Mouse (Mus musculus): ENCODE results near the gene Rnf10.

The Rnf10 gene

DNA sequence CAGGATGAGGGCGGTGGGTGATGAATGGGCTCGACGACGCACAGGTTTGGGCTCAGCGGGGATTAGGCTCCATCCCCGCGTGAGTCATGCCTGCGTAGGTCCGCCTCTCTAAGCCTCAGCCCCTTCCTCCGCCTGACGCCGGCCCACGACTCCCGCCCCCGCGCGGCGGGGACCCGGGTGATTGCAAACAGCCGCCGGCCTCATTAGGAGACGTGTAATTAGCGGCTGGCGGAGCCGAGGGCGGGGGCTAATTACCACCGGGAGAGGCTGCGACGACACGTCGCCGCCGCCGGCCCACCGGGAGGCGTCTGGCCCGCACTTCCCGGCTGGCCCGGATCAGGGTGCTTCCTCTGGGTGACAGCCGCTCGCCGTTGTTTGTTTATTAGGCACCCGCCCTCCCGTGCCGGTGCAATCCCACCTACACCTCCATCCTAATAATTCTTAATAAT is 37.4 kb downstream of the Rnf10 start:
- peak; percentile 74 for DNase-seq (ENCODE audit: low spot score)

DNA sequence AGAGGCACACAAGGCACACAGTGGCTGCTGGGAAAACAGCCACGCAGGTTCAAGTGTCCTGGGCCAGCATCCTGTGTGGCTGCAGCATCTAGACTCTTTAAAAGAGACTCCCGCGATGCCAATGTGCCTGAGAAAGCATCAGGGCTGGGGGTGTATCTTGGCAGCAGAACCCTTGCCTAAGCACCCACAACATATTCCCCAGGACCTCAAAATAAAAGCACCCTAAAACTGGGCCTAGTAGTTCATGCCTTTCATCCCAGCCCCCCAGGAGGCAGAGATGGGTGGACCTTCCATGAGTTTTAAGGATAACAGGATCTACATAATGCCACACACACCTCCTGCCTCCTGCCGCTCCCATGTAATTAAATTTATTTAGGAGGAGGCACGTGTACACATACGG is 38.2 kb downstream of the Rnf10 start:
- no peak for DNase-seq (ENCODE audit: low spot score)

DNA sequence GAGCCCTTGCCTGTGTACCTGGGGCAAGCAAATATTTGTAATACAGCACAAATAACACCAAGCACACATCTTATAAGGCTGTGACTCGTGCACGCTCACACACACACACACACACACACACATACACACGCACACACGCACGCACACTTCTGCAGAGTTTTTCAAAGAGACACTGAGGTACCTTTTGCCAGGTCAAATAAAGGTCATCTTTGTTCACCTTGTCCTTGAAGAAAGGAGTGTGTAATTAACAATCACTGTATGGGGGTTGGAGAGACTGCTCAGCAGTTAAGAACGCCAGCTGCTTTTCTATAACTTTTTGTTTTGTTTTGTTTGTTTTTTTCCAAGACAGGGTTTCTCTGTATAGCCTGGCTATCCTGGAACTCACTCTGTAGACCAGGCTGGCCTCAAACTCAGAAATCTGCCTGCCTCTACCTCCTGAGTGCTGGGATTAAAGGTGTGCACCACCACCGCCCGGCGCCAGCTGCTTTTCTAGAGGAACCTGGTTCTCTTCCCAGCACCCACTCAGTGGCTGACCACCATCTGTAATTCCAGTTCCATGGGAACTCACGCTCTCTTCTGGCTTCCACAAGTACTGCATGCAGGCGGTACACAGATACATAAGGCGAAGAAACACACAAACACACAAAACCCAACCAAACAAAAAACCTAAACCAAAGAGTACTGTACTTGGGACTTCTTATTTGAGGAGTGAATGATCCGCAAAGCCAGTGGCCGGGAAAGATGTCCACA is 39.5 kb downstream of the Rnf10 start:
- no peak for DNase-seq (ENCODE audit: low spot score)

DNA sequence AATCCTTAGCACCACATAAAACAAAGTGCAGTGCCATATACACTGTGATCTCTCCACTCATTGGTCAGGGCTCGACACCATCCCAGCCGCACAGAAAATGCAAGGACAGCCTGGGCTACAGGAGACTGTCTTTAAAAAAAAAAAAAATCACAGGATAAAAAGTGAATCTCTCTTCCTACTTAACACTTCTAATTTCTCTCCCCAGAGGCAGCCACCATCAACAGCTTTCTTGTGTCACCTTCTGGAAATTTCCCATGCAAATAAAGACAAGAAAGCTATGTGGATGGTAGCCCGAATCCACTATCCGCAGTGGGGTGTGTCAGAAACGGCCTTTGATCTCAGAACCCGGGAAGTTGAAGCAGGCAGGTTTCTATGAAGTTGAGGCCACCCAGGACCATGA is 40.2 kb downstream of the Rnf10 start:
- no peak for DNase-seq (ENCODE audit: low spot score)

DNA sequence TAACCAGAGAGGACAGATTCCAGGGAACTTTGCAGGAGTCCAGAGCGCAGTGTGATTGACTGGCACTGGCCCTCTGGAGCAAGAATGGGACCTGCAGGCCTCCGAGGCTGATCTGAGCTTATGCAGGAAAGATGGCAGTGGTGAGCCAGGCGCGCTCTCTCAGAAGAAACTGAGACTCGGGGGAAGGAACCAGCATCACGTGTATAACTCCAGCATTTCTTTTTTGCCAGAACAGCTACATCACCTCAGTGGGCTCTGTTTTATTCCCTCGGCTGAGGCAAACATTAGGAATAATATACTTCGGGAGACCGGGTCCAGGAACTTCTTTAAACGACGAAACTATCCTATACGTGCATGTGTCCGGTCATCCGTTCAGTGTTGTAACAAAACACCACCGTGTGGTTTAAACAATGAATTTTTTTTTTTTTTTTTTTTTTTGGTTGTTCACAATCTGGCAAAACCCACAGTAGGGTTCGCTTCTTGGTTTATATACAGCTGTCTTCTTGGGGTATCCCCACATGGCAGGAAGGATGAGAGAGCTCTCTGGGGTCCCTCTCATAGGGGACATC is 41.1 kb downstream of the Rnf10 start:
- DNase-seq (ENCODE audit: low spot score): peak; percentile 68

DNA sequence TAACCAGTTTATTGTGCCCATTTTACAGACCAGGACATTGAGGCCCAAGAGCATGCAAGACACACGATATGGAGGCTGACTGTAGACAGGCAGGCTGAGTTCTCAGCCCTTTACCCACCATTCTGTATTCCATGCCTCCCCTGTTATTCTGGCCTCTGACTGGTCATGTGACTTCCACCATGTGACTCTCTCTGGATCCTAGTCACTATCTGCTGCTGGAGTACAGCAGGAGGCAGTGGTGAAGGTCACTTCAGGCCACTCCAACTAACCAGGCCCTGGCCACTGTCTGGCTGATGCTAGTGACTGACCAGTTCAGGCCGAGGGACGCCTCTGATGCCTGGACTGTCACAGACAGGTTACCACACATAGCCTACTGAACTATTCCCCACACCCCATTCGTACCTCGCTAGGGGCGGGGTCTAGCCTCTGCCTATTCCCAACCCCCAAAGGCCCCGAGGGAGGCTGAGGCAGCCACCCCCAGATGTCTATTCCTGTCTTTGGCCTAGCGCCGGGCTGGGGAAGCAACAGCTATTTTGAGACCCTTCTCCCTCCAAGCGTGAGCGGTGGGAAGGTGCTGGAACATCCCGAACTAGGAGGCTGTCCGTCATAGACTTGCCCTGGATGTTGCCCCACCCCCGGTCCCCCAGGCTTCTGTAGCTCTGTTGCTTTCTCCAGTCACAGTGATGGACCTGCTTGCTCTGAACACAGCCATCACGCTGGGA is 41.7 kb downstream of the Rnf10 start:
- DNase-seq (ENCODE audit: low spot score): peak; percentile 55

DNA sequence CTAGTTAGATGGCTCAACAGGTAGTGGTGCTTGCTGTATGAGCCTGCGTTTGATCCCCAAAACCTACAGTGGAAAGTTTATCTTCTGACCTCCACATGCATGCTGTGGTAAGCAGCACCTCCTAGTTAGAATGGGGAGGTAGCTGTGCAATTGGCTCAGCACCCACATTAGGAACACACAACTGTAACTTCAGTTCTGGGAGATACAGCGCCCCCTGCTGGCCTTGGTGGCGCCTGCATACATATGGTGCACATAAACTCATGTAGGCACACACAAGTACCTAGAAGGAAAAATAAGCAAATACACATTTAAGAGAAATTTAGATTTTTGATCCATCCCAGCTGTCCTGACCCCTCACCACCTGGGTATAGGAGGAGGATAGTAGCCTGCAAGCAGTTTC is 50.2 kb downstream of the Rnf10 start:
- no peak for DNase-seq (ENCODE audit: low spot score)

DNA sequence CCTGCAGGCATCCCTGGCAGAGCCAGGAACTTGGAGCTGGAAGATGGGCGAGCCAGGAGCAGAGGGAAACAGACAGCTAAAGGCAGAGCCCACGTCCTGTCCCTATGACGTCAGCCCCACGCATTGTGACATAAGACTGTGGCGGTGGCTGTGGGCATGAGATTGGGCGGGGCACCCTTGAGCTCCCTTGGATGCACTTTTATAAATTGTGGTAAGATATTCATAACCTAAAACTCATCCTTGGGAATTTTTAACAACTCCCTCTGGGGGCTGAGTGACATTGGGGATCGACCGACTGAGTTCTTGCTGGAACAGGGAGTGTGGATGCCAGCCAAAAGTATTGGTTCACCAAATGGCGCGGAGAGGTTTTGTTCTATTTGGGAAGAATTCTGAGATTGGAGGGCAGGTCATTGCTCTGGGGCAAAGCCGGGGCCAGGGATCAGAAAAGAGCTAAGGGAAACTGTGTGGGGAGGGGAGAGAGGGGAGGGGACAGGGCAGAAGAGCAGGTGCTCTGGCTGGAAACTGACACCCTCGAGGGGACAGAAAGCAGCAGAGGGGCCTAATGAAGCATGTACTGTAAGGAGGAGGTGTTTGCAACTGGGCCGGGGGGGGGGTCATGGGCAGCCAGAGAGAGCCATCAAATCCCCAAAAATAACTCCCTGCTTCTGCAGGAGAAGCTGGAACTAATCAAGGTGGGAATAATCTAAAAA is 51.6 kb downstream of the Rnf10 start:
- DNase-seq (ENCODE audit: low spot score): no peak

DNA sequence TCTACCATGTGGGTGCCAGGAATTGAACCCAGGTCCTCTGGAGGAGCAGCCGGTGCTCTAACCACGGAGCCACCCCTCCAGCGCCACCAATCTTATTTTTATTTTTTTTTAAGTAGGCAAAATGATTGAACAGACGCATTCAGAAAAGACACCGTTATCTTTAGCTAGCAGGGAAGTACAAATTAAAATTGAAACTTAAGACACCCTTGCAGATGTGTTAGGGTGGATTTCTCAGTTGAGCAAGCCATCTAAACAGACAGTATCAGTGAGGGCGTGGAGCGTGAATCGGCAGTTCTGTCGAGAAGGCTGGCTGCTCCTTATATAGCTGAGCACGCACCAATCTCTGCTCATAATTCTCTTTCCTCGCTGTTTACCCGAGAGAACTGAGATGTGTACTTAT is 54.7 kb downstream of the Rnf10 start:
- no peak for DNase-seq (ENCODE audit: low spot score)

DNA sequence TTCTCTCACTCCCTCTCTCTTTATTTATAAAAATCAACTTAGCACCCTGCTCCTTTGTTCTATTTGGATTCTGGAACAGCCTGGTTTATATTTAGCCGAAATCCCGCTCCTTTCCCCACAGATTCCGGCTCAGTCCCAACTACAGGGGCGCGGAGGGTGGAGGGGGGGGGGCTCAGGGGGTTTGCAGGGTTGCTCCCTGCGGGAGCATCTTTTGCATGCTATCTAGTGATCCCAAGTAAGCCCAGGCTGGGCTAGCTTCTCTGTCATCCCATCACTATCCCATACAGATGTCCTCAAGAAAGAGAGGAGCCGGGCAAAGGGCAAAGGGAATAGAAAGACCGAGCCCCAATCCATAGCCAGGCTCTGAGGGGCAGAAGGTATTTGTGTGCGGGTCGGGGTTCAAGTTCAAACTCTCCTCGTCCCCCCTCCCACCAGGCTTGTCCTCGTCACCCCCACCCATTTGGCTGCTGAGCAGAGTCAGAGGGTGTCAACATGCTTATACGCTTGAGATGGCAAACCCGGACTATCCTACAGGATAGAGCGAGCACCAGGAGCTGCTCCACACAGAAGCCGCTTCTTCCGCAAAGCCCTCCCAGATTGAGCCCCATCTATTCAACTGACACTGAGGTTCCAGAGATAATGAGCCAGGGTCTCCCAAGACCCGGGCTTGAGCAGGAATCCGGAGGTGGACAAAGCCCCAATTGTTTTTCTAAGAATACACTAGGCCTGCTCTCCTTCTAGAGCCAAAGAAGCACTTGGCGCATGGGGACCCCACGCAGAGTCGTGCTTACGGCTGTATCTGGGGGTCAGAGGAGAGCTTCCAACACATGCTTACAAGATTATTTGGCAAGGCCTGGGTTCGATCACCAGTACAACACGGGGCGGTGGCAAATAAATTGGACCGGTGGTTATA is 57.2 kb downstream of the Rnf10 start:
- DNase-seq (ENCODE audit: low spot score): no peak

DNA sequence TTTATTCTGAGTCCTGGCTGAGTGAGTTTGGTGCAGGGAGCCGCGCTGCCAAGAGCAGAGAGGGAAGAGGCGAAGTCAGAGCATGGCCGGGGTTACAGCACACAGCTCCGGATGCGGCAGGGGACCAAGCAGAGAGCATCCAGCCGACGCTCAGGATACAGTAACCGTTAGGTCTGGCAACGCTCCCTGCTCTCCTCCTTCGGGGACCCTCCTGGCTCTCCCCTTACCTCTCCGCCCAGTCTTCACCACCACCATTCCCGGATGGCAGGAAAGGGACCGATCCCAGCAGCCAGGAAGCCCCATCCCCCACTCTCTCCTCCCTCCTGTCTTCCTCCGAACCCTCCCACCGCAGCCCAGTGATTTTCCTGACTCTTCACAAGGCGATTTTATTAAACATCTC is 57.8 kb downstream of the Rnf10 start:
- DNase-seq (ENCODE audit: low spot score): no peak

DNA sequence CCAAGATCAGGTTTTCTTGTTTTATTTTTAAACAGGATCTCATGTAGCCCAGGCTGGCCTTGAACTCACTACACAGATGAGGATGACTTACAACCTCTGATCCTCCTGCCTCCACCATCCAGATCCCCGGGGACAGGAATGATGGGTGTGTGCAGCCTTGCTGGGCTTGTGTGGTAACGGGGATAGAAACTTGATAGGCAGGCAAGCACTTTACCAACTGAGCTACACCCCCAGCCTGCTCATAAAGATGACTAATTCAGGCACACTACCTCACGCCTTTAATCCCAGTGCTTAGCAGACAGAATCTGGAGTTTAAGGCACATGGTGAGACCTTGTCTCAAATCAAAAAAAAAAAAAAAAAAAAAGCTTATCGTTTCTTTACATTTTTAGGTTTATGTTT is 59.8 kb downstream of the Rnf10 start:
- no peak for DNase-seq (ENCODE audit: low spot score)

DNA sequence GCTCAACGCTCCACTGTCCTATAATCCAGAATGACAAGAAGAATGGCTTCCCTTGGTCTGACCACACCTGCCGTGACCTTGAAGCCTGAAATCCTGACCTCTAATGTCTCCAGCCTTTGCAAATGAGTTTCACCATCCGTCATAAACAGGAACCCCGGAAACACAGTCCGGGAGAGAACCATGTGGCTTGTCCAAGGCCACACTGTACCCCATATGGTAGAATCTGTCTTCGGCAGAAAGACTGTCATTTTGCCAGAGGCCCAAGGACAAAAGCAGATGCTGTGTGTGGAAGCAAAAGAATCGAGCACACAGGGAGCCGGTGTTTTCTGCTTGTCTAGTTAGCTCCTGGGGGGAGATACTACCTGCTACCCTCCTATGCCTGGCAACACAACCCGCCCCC is 60.2 kb downstream of the Rnf10 start:
- no peak for DNase-seq (ENCODE audit: low spot score)

DNA sequence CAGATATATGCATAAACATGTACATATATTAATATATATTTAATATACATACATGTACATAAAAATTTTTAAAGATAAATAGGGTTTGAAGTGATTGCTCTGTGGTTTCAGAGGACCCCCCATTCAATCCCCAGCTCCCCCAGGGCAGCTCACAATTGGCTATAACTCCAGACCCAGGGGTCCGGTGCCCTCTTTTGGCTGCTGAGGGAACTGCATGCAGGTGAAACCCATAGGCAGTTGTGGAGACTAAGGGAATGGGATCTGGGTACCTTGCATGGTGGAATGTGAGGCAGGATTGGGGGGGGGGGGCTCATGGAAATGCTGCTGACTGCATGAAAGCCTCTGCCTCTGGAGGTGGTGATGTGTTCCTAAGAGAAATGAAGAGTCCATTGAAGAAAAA is 62.3 kb downstream of the Rnf10 start:
- DNase-seq (ENCODE audit: low spot score): peak; percentile 36

DNA sequence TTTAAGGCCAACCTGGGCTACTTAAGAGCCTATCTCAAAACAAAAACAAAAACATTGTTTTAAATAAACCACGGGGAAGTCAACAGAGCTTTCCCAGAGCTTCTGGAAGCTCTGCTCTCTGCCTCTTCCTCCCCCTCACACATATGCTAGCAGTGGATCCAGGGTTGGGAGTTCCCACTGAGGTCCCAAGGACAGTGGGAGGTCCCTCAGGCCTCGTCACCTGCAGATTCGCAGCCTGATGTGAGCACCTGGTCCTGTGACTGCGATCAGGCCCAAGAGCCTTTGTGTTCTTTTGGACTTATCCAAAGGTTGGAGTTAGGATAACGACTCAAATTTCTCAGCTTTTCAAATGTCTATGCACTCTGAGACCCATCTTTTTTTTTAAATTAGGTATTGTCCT is 64.1 kb downstream of the Rnf10 start:
- no peak for DNase-seq (ENCODE audit: low spot score)

DNA sequence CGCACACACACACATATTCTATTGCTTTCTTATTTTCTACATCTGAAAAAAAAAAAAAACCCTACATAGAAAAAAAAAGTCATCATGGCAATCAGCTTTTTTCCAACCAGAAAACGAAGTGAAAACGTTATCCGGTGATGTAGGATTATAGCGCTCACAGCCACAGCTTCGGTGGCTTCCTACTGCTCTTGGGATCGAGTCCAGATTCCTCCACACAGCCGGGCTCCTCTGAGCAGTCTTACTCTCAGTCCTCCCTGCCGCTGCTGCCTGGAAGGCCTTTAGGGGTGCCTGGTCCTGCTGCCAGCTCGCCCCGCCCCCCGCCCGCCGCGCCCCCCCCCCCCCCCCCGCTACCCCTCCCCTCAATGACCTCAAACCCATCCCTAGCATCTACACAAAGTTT is 64.8 kb downstream of the Rnf10 start:
- DNase-seq (ENCODE audit: low spot score): no peak

DNA sequence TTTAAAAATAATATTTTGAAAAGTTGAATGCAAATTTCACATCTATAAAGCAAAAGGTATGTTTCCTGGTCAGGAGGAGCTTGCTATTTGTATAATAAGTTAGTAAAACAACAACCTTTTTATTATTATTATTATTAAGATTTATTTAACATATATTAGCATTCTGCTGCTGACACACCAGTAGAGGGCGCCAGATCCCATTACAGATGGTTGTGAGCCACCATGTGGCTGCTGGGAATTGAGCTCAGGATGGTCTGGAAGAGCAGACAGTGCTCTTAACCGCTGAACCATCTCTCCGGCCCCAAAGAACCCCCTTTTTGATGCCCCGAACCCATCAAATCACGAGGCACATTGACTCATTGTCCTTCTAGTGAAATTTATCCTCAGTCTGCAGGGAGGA is 65.5 kb downstream of the Rnf10 start:
- DNase-seq (ENCODE audit: low spot score): no peak

DNA sequence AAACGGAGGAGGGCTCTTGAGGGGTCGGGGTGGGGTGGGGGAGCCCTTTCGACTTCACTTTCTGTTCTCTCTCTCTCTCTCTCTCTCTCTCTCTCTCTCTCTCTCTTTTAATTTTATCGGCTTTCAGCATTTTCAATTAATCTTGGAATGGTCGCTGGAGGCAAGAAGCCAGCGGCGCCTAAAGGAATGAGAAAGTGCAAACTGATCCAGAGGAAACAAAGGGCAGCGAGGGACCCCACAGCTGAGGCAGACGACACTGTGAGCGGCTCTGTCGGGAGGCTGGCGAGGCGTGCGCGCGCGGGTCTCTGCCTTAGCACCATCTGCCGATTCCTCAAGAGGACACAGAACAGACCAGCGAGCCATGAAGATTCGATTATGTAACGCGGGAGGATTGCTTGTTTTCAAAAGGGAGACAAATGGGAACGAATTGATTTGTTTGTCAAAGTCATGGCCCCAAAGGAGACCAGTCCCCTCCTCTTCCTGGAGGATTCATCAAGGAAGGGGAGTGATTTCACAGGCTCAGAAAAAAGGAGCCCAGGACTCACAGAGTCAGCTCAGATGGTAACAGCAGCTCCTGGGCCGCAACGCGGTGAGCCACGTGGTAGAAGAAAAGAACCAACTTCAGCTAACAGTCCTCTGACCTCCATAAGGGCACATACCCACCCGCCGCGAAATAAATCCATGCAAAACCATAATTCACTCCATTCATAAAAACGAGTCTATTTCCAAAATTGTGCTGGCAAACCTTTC is 68.0 kb downstream of the Rnf10 start:
- DNase-seq (ENCODE audit: low spot score): peak; percentile 86

DNA sequence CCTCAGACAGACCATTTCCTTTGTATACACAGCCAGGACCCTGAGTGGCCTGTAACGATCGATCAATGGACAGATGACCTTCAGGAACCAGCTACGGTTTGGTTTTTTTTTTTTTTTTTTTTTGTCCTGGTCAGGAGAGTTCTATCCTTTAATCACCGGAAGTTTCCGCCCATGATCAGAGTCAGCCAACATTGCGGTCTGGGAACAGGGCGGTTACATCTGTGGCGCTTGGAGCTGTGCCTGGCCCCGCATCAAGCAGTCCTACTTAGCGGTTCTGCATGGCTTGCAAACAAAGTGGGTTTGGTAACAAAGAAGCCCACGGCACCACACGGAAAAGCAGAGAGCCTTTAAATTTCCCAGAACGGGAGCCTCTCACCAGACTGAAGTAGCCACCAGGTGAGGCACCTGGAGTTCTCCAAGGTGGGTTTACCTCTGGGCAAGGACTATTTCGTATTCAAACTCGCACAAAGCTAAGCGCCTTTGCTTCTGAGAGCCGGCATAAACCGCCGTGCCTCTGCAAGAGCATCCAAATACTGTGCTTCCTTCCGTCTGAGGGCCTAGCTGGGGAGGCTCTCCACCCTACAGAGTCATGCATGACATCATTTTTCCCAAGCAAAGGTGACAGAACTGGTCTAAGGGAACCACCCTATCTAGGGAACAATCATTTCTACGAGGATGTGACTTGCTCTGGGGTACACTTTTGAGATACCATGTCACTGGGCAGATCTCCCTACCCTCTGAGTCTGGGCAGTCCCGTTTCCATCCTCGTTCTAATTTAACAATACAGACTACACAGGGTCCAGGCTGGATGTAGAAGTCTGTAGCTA is 68.8 kb downstream of the Rnf10 start:
- DNase-seq (ENCODE audit: low spot score): peak; percentile 87

DNA sequence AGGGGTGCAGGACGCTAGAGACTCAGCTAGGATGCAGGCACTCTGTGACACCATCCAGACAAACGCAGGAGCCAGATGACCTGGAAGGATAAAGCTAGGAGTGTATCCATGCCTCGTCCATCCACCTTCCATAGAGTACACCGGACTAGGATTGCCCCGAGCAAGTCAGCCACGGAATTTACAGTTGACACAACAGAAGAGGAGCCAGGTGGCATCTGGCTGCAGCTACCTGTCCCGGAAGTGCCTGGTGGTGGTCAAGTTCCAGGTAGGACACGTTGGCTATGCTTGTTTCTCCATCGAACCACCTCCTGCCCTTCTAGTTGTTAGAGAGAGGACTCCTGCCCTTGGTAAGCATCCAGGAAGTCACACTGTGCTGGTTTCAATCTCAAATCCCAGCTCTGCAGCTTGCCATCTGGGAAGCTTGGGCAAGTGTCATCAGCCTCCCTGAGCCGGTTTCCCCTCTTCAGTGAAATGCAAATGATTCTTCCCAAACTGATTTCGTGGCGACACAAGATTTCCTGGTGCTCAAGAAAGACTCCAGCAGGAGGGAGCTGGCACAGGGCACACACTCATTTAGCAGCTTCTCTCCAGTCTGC is 78.0 kb downstream of the Rnf10 start:
- DNase-seq (ENCODE audit: low spot score): no peak

Data from MN1 (cell line).